Mouse (Mus musculus): Measurements from ENCODE around the gene 1700025G04Rik. TPM values are rescaled to one million over a fixed set of nuclear protein-coding genes. Genes with fewer than 3 reads are reported as not detected.

1700025G04Rik gene
- total and polyA plus RNA-seq, 3 experiments, result 1.5 to 19.5 (median 12.8) TPM

- no peak for DNase-seq (ENCODE audit: extremely low read depth)
- Histone ChIP-seq H3K27ac (ENCODE audit: insufficient read depth, low read depth) (no peak overlapping the region), H3K4me2 (ENCODE audit: insufficient read depth, low read depth, poor library complexity, severe bottlenecking) (no peak overlapping the region), H3K27me3 (replicated peaks) (no peaks in the 10 kb centered on the region), H3K9me3 (replicated peaks; ENCODE audit: low read length) (no peaks in the 10 kb centered on the region), H3K9ac (ENCODE audit: insufficient read depth, low read depth) (no peak overlapping the region), H3K4me3 (replicated peaks in 1 of 3; ENCODE audit: low read depth in 2 of 3, low read length in 2 of 3, poor library complexity in 1 of 3) (no peak overlapping the region), H3K79me2 (replicated peaks; ENCODE audit: control insufficient read depth, extremely low read depth, insufficient read depth, poor library complexity, severe bottlenecking) (no peaks in the 10 kb centered on the region), H3K4me1 (ENCODE audit: control insufficient read depth in 1 of 2, insufficient read depth in 2 of 2) (no peaks in the 10 kb centered on the region), H3K36me3 (replicated peaks in 1 of 2; ENCODE audit: control insufficient read depth in 1 of 2, insufficient read depth in 1 of 2, low read length in 1 of 2) (no peaks in the 10 kb centered on the region)
- dilution Hi-C loops (cut with MboI; ENCODE audit: extremely low pct_ligation_motif_present, extremely low pct_unique_long_range_greater_than_20kb, low sequenced_read_pairs), result no loop called here
- in situ Hi-C loops (cut with MboI; ENCODE audit: low pct_ligation_motif_present, low pct_unique_long_range_greater_than_20kb, low sequenced_read_pairs), result no loop called here
- TF ChIP-seq ZKSCAN1 (IDR thresholded peaks at IDR 0.05; ENCODE audit: borderline replicate concordance, low read depth, low read length) (no peak), USF2 (conservative IDR thresholded peaks at IDR 0.05; ENCODE audit: low read depth, low read length) (no peak), POLR2AphosphoS2 (IDR thresholded peaks at IDR 0.05; ENCODE audit: low read depth, low read length) (no peak), MAX (IDR thresholded peaks at IDR 0.05; ENCODE audit: low read length) (no peak), ZNF384 (IDR thresholded peaks at IDR 0.05; ENCODE audit: low read depth, low read length) (no peak), TCF12 (IDR thresholded peaks at IDR 0.05; ENCODE audit: low read depth, low read length) (no peak), RCOR1 (conservative IDR thresholded peaks at IDR 0.05; ENCODE audit: low read depth, low read length) (no peak), MEF2A (IDR thresholded peaks at IDR 0.05; ENCODE audit: borderline replicate concordance, low read depth, low read length) (no peak), ZC3H11A (IDR thresholded peaks at IDR 0.05; ENCODE audit: low read depth, low read length) (no peak), SMC3 (IDR thresholded peaks at IDR 0.05; ENCODE audit: low read depth, low read length) (no peak), ZMIZ1 (IDR thresholded peaks at IDR 0.05; ENCODE audit: low read depth, low read length) (no peak), CTCF (conservative IDR thresholded peaks at IDR 0.05 in 1 of 2, IDR thresholded peaks at IDR 0.05 in 1 of 2; ENCODE audit: low read depth in 2 of 2, low read length in 2 of 2) (no peak), PAX5 (IDR thresholded peaks at IDR 0.05; ENCODE audit: low read length) (no peak), JUN (IDR thresholded peaks at IDR 0.05; ENCODE audit: insufficient read depth, low read depth, low read length) (no peak), MYC (IDR thresholded peaks at IDR 0.05; ENCODE audit: low read depth, low read length) (no peak), TBP (conservative IDR thresholded peaks at IDR 0.05; ENCODE audit: low read depth, low read length) (no peak), MAZ (IDR thresholded peaks at IDR 0.05; ENCODE audit: low read depth, low read length) (no peak), MAFK (IDR thresholded peaks at IDR 0.05; ENCODE audit: insufficient replicate concordance, low read length) (no peak), EP300 (IDR thresholded peaks at IDR 0.05; ENCODE audit: low read length) (no peak)
Measured at GRCm38 (mm10) chr1:151855561-151855960, 234.4 kb downstream of the 1700025G04Rik start.

GRCm38 (mm10) chr1:151851976-151852375 is 237.9 kb downstream of the 1700025G04Rik start:
- in situ Hi-C loops (cut with MboI; ENCODE audit: low pct_ligation_motif_present, low pct_unique_long_range_greater_than_20kb, low sequenced_read_pairs), result no loop called here
- H3K79me2 ChIP-seq (replicated peaks; ENCODE audit: control insufficient read depth, extremely low read depth, insufficient read depth, poor library complexity, severe bottlenecking), result no peaks in the 10 kb centered on the region
- no peak for DNase-seq (ENCODE audit: extremely low read depth)
- H3K36me3 ChIP-seq (replicated peaks in 1 of 2; ENCODE audit: control insufficient read depth in 1 of 2, insufficient read depth in 1 of 2, low read length in 1 of 2), result no peaks in the 10 kb centered on the region
- H3K27ac ChIP-seq (ENCODE audit: insufficient read depth, low read depth), result no peak overlapping the region
- no peak overlapping the region for H3K4me2 ChIP-seq (ENCODE audit: insufficient read depth, low read depth, poor library complexity, severe bottlenecking)
- no peaks in the 10 kb centered on the region for H3K4me1 ChIP-seq (ENCODE audit: control insufficient read depth in 1 of 2, insufficient read depth in 2 of 2)
- H3K9me3 ChIP-seq (replicated peaks; ENCODE audit: low read length), result no peaks in the 10 kb centered on the region
- no peak overlapping the region for H3K9ac ChIP-seq (ENCODE audit: insufficient read depth, low read depth)
- dilution Hi-C loops (cut with MboI; ENCODE audit: extremely low pct_ligation_motif_present, extremely low pct_unique_long_range_greater_than_20kb, low sequenced_read_pairs), result no loop called here
- no peaks in the 10 kb centered on the region for H3K27me3 ChIP-seq (replicated peaks)
- TF ChIP-seq ZKSCAN1 (IDR thresholded peaks at IDR 0.05; ENCODE audit: borderline replicate concordance, low read depth, low read length) (no peak), RCOR1 (conservative IDR thresholded peaks at IDR 0.05; ENCODE audit: low read depth, low read length) (no peak), CHD2 (IDR thresholded peaks at IDR 0.05; ENCODE audit: low read length) (no peak), CTCF (conservative IDR thresholded peaks at IDR 0.05 in 1 of 2, IDR thresholded peaks at IDR 0.05 in 1 of 2; ENCODE audit: low read depth in 2 of 2, low read length in 2 of 2) (no peak), SMC3 (IDR thresholded peaks at IDR 0.05; ENCODE audit: low read depth, low read length) (no peak), TCF12 (IDR thresholded peaks at IDR 0.05; ENCODE audit: low read depth, low read length) (no peak), MAZ (IDR thresholded peaks at IDR 0.05; ENCODE audit: low read depth, low read length) (no peak), MAFK (IDR thresholded peaks at IDR 0.05; ENCODE audit: insufficient replicate concordance, low read length) (no peak), HCFC1 (IDR thresholded peaks at IDR 0.05; ENCODE audit: low read depth, low read length) (no peak), ZMIZ1 (IDR thresholded peaks at IDR 0.05; ENCODE audit: low read depth, low read length) (no peak), UBTF (IDR thresholded peaks at IDR 0.05; ENCODE audit: low read depth, low read length) (no peak), ELF1 (IDR thresholded peaks at IDR 0.05; ENCODE audit: low read depth, low read length) (no peak)
- H3K4me3 ChIP-seq (replicated peaks in 1 of 3; ENCODE audit: low read depth in 2 of 3, low read length in 2 of 3, poor library complexity in 1 of 3), result no peak overlapping the region
